Mouse (Mus musculus) hindbrain, postnatal 0 days (tissue): ENCODE measurements around the gene Itgb1. TPM values are rescaled to one million over a fixed set of nuclear protein-coding genes. Genes with fewer than 3 reads are reported as not detected.

Experiments used
- ATAC-seq: fragments of 200-750 bp; cut with Nextera tagmentation; 2 replicates; pipeline ENCODE4 v1.8.0; 2017; ENCODE audit warnings: mild to moderate bottlenecking, moderate TSS enrichment, moderate library complexity
- DNase-seq: peaks from one replicate; pipeline ENCODE4 v3.0.0-alpha.2; 2015; ENCODE audit warnings: low spot score
- H3K27ac ChIP-seq: fragments of 300-500 bp; sonication (generic); 2 replicates; pipeline ENCODE4 v1.5.1; 2014; ENCODE audit warnings: mild to moderate bottlenecking
- H3K27me3 ChIP-seq: fragments of 300-500 bp; sonication (generic); 2 replicates; pipeline ENCODE4 v1.6.1; 2014; ENCODE audit warnings: low read length, mixed read lengths; ENCODE audit not compliant: insufficient read depth
- H3K36me3 ChIP-seq: fragments of 300-500 bp; sonication (generic); 2 replicates; pipeline ENCODE4 v1.6.1; 2014; ENCODE audit warnings: low read length, mixed read lengths; ENCODE audit not compliant: insufficient read depth
- H3K4me1 ChIP-seq: fragments of 300-500 bp; sonication (generic); 2 replicates; pipeline ENCODE4 v1.6.1; 2014; ENCODE audit warnings: antibody characterized with exemption, low read length, mixed read lengths; ENCODE audit not compliant: insufficient read depth
- H3K4me2 ChIP-seq: fragments of 300-500 bp; sonication (generic); 2 replicates; pipeline ENCODE4 v1.6.1; 2014; ENCODE audit warnings: low read depth, mild to moderate bottlenecking, low read length, moderate library complexity, mixed read lengths
- H3K4me3 ChIP-seq: fragments of 300-500 bp; sonication (generic); 2 replicates; pipeline ENCODE4 v1.5.1; 2014; ENCODE audit warnings: low read length
- H3K9ac ChIP-seq: fragments of 300-500 bp; sonication (generic); replicated peaks from 2 replicates; pipeline ENCODE4 v1.6.1; 2014; ENCODE audit warnings: mild to moderate bottlenecking, low read length, moderate library complexity, mixed read lengths
- H3K9me3 ChIP-seq: fragments of 300-500 bp; sonication (generic); 2 replicates; pipeline ENCODE4 v1.6.1; 2016; ENCODE audit warnings: low read length, mixed read lengths
- CTCF ChIP-seq: IDR thresholded peaks from 2 replicates; pipeline ENCODE4 v1.5.1; 2016; ENCODE audit warnings: antibody characterized with exemption, control low read depth, low read depth
- WGBS: fragments of 180-500 bp; shearing (Covaris S2); extraction: QIAGEN DNeasy Blood & Tissue Kit; methylation state at CpG from one replicate; pipeline ENCODE4 v1.1.7; 2014; 5-methylcytosine and 5-hydroxymethylcytosine counted together
- polyA plus RNA-seq: library from polyadenylated mRNA; unstranded; fragments of >200 nt; fragmentation: Nextera tagmentation; extraction: Ambion mirVana; gene quantifications from 2 replicates; pipeline ENCODE4 v1.2.1, GENCODE M21; 2015
- total RNA-seq: library from RNA; depleted of rRNA; stranded (reverse); fragments of >200 nt; gene quantifications from 2 replicates; pipeline ENCODE4 v1.2.3, GENCODE M21; 2014

The Itgb1 gene
- total and polyA plus RNA-seq, 2 experiments from 2014 or later = 59.1 to 70.8 TPM

GRCm38 (mm10) chr8:128696701-128697397 is 11.4 kb downstream of the Itgb1 start:
- DNase-seq (no peak), ATAC-seq (no peak)
- H3K9ac ChIP-seq = no peak overlapping the region
- no peaks in the 10 kb centered on the region for H3K4me1 ChIP-seq
- H3K27ac ChIP-seq = no peak overlapping the region
- no peak for TF ChIP-seq CTCF
- no peak overlapping the region for H3K4me2 ChIP-seq
- H3K9me3 ChIP-seq = no peaks in the 10 kb centered on the region
- no peak overlapping the region for H3K4me3 ChIP-seq
- WGBS = 100% methylated on average over 1 of the region's 1 CpGs
- no peaks in the 10 kb centered on the region for H3K36me3 ChIP-seq
- no peaks in the 10 kb centered on the region for H3K27me3 ChIP-seq

GRCm38 (mm10) chr8:128697945-128698344 is 12.5 kb downstream of the Itgb1 start:
- Histone ChIP-seq H3K36me3 (no peaks in the 10 kb centered on the region), H3K4me2 (no peak overlapping the region), H3K4me1 (no peaks in the 10 kb centered on the region), H3K9ac (no peak overlapping the region), H3K27me3 (no peaks in the 10 kb centered on the region), H3K4me3 (no peak overlapping the region), H3K9me3 (no peaks in the 10 kb centered on the region), H3K27ac (no peak overlapping the region)
- WGBS = 77% methylated on average over 3 of the region's 3 CpGs
- DNase-seq = no peak
- no peak for TF ChIP-seq CTCF
- no peak for ATAC-seq

GRCm38 (mm10) chr8:128704376-128704775 is 18.9 kb downstream of the Itgb1 start:
- H3K4me3 ChIP-seq = no peak overlapping the region
- no peak overlapping the region for H3K9ac ChIP-seq
- H3K4me1 ChIP-seq = no peaks in the 10 kb centered on the region
- H3K36me3 ChIP-seq = no peaks in the 10 kb centered on the region
- ATAC-seq = no peak
- H3K27me3 ChIP-seq = no peaks in the 10 kb centered on the region
- DNase-seq = no peak
- H3K4me2 ChIP-seq = no peak overlapping the region
- WGBS = 80% methylated on average over 1 of the region's 1 CpGs
- no peaks in the 10 kb centered on the region for H3K9me3 ChIP-seq
- H3K27ac ChIP-seq = no peak overlapping the region
- no peak for TF ChIP-seq CTCF

GRCm38 (mm10) chr8:128704836-128705235 is 19.4 kb downstream of the Itgb1 start:
- no peak for TF ChIP-seq CTCF
- ATAC-seq = no peak
- no peaks in the 10 kb centered on the region for H3K27me3 ChIP-seq
- H3K9me3 ChIP-seq = no peaks in the 10 kb centered on the region
- H3K4me2 ChIP-seq = no peak overlapping the region
- no peak overlapping the region for H3K4me3 ChIP-seq
- no peaks in the 10 kb centered on the region for H3K36me3 ChIP-seq
- no peak overlapping the region for H3K27ac ChIP-seq
- no peak overlapping the region for H3K9ac ChIP-seq
- 78% methylated on average over 2 of the region's 2 CpGs for WGBS
- H3K4me1 ChIP-seq = no peaks in the 10 kb centered on the region
- DNase-seq = no peak

- Histone ChIP-seq H3K36me3 (peaks cover 17% of the 10 kb centered on the region; the same call in 1 of the 2 replicates), H3K4me2 (no peak overlapping the region), H3K9me3 (no peaks in the 10 kb centered on the region), H3K4me3 (no peak overlapping the region), H3K9ac (no peak overlapping the region), H3K27ac (no peak overlapping the region), H3K27me3 (no peaks in the 10 kb centered on the region), H3K4me1 (no peaks in the 10 kb centered on the region)
- 50% methylated on average over 3 of the region's 3 CpGs for WGBS
- ATAC-seq = 0 out of 2 replicates have a peak, but pooled peaks have one; percentile 59
- TF ChIP-seq CTCF = peak; percentile 88
- DNase-seq = peak; percentile 84
Observed at GRCm38 (mm10) chr8:128709261-128709660, 23.8 kb downstream of the Itgb1 start.

GRCm38 (mm10) chr8:128716184-128716583 is 30.7 kb downstream of the Itgb1 start:
- H3K27ac ChIP-seq = no peak overlapping the region
- H3K4me3 ChIP-seq = no peak overlapping the region
- no peak overlapping the region for H3K4me2 ChIP-seq
- no peak for TF ChIP-seq CTCF
- no peaks in the 10 kb centered on the region for H3K9me3 ChIP-seq
- peaks cover 45% of the 10 kb centered on the region for H3K36me3 ChIP-seq
- H3K9ac ChIP-seq = no peak overlapping the region
- H3K27me3 ChIP-seq = no peaks in the 10 kb centered on the region
- H3K4me1 ChIP-seq = no peaks in the 10 kb centered on the region
- no peak for DNase-seq
- no peak for ATAC-seq

GRCm38 (mm10) chr8:128724819-128725218 is 39.4 kb downstream of the Itgb1 start:
- Histone ChIP-seq H3K4me2 (no peak overlapping the region), H3K4me3 (no peak overlapping the region), H3K4me1 (no peaks in the 10 kb centered on the region), H3K36me3 (peaks cover 21% of the 10 kb centered on the region), H3K27ac (no peak overlapping the region), H3K9me3 (no peaks in the 10 kb centered on the region), H3K27me3 (no peaks in the 10 kb centered on the region), H3K9ac (no peak overlapping the region)
- TF ChIP-seq CTCF = peak; percentile 82
- WGBS = 61% methylated on average over 1 of the region's 1 CpGs
- DNase-seq = peak; percentile 78
- peak; percentile 70; the same call in 1 of the 2 replicates for ATAC-seq
